Mouse (Mus musculus): Measurements from ENCODE around the gene Rps17.

GRCm38 (mm10) chr7:81327661-81328060 lies 17.4 kb downstream of the Rps17 start:
- no peak for TF ChIP-seq CTCF (IDR thresholded peaks at IDR 0.05; ENCODE audit: extremely low read depth, insufficient read depth, insufficient read length, insufficient replicate concordance)
- no peak for TF ChIP-seq POLR2A (IDR thresholded peaks at IDR 0.05; ENCODE audit: low read depth, low read length)

Data from spleen, adult 2 months (tissue).